Mouse (Mus musculus) erythroblast, embryonic 14.5 days (primary cell): ENCODE results near the gene Akap13.

Source experiments
- GATA1 ChIP-seq: IDR thresholded peaks from 2 replicates; pipeline ENCODE4 v1.6.1; 2012; ENCODE audit warnings: low read length, inconsistent platforms, mixed read lengths
- TAL1 ChIP-seq: IDR thresholded peaks from 3 replicates; pipeline ENCODE4 v1.6.1; 2012; ENCODE audit warnings: low read length, inconsistent platforms, mixed read lengths

GRCm38 (mm10) chr7:75595268-75595667 is 139.9 kb downstream of the Akap13 start:
- no peak for TF ChIP-seq TAL1
- TF ChIP-seq GATA1 = no peak
